Mouse (Mus musculus): ENCODE data around the gene Exoc3l4. TPM values are rescaled to one million over a fixed set of nuclear protein-coding genes. Genes with fewer than 3 reads are reported as not detected.
A peak's percentile ranks its signal among the peaks of the same experiment; 100 is the strongest.

The Exoc3l4 gene
- polyA plus RNA-seq, 1 experiment from 2014 or later, result 18.2 TPM

GRCm38 (mm10) chr12:111447898-111448760 lies 31.3 kb downstream of the Exoc3l4 start:
- Histone ChIP-seq H3K4me2 (0 out of 2 replicates have a peak overlapping the region, but pooled peaks have one; percentile 84), H3K9ac (no peak overlapping the region), H3K4me3 (no peak overlapping the region), H3K27me3 (replicated peaks) (peaks cover 66% of the 10 kb centered on the region), H3K9me3 (replicated peaks) (no peaks in the 10 kb centered on the region), H3K4me1 (peaks cover 78% of the 10 kb centered on the region), H3K36me3 (peaks cover 88% of the 10 kb centered on the region), H3K27ac (no peak overlapping the region)
- 75% methylated on average over 22 of the region's 22 CpGs for WGBS (ENCODE audit: insufficient replicate concordance)
- ATAC-seq, result no peak

DNA sequence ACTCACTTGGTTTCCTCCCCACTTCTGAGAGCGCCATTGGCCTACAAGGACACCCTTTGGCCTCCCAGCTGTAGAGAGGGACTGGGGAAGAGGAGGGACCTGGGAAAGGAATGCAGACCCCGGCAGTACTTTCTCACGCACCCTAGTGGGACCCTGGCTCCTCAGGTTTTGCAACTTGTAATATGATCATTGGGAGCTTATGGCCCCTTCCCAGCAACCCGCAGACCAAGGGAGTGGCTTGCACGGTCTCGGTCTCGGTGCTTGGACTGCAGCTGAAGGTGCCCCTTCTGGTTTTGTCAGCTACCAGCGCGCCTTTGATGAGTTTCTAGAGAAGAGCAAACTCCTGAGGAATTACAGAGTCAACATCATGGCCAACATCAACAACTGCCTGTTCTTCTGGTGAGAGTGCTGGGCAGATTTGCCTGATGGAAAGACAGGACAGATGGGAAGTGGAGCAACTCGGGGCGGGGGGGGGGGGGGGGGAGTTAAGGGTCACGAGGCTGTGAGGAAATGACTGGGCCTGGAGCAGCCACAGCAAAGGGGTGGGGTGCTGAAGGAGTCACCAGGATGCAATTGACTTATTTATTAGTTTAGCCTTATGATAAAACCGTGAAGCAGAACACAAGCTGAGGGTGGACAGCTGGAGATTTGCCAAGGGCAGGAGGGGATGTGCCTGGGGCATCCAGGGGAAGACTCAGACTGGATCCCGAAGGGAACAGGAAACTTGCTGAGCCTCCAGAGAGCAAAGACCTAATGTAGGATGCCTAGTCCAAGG lies 32.3 kb downstream of the Exoc3l4 start:
- Histone ChIP-seq H3K9ac (no peak overlapping the region), H3K4me3 (no peak overlapping the region), H3K36me3 (peaks cover 98% of the 10 kb centered on the region), H3K27ac (no peak overlapping the region), H3K9me3 (replicated peaks) (no peaks in the 10 kb centered on the region), H3K4me1 (peaks cover 76% of the 10 kb centered on the region), H3K27me3 (replicated peaks) (peaks cover 59% of the 10 kb centered on the region), H3K4me2 (no peak overlapping the region)
- WGBS (ENCODE audit: insufficient replicate concordance), result 62% methylated on average over 13 of the region's 14 CpGs
- ATAC-seq, result no peak

- no peak overlapping the region for H3K9ac ChIP-seq
- no peak overlapping the region for H3K4me2 ChIP-seq
- H3K36me3 ChIP-seq, result peaks cover 99% of the 10 kb centered on the region
- WGBS (ENCODE audit: insufficient replicate concordance), result 73% methylated on average over 6 of the region's 6 CpGs
- H3K9me3 ChIP-seq (replicated peaks), result no peaks in the 10 kb centered on the region
- no peak for ATAC-seq
- H3K4me3 ChIP-seq, result no peak overlapping the region
- H3K4me1 ChIP-seq, result peaks cover 75% of the 10 kb centered on the region
- H3K27me3 ChIP-seq (replicated peaks), result peaks cover 46% of the 10 kb centered on the region
- H3K27ac ChIP-seq, result 0 out of 2 replicates have a peak overlapping the region, but pooled peaks have one; percentile 36
These were observed 33.5 kb downstream of the Exoc3l4 start for GRCm38 (mm10) chr12:111450359-111450758.

GRCm38 (mm10) chr12:111451561-111451960 lies 34.7 kb downstream of the Exoc3l4 start:
- WGBS (ENCODE audit: insufficient replicate concordance), result 84% methylated on average over 7 of the region's 7 CpGs
- Histone ChIP-seq H3K4me2 (no peak overlapping the region), H3K9me3 (replicated peaks) (no peaks in the 10 kb centered on the region), H3K27ac (no peak overlapping the region), H3K9ac (no peak overlapping the region), H3K36me3 (peaks cover 87% of the 10 kb centered on the region), H3K4me3 (no peak overlapping the region), H3K4me1 (peaks cover 69% of the 10 kb centered on the region), H3K27me3 (replicated peaks) (peaks cover 34% of the 10 kb centered on the region)
- ATAC-seq, result no peak

DNA sequence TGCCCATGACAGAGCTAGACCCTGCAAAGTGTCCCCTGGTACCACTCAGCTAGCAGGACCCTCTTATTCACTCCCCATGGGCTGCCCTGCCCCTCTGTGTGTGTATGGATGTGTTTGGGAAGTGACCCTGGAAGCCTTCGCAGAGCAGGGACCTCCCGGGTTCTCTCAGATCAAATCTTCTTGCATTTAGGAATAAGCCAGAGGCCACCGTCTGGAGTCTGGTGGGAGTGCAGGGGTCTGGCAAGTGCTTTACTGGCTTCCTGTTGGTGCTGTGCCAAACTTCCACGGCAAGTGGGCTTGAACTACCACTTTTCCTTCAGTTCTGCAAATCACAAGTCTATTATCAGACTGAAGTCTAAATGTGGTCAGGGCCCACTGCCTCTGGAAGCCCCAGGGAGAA lies 37.2 kb downstream of the Exoc3l4 start:
- H3K4me1 ChIP-seq, result peaks cover 49% of the 10 kb centered on the region
- H3K27ac ChIP-seq, result peak overlapping the region; percentile 29; the same call in 1 of the 2 replicates
- WGBS (ENCODE audit: insufficient replicate concordance), result 59% methylated on average over 4 of the region's 4 CpGs

GRCm38 (mm10) chr12:111454543-111455280 lies 37.9 kb downstream of the Exoc3l4 start:
- peaks cover 42% of the 10 kb centered on the region for H3K4me1 ChIP-seq
- no peak overlapping the region for H3K4me3 ChIP-seq
- peaks cover 31% of the 10 kb centered on the region for H3K27me3 ChIP-seq (replicated peaks)
- H3K4me2 ChIP-seq, result no peak overlapping the region
- ATAC-seq, result no peak
- peaks cover 55% of the 10 kb centered on the region for H3K36me3 ChIP-seq
- H3K27ac ChIP-seq, result peak overlapping the region; percentile 29; the same call in 1 of the 2 replicates
- no peaks in the 10 kb centered on the region for H3K9me3 ChIP-seq (replicated peaks)
- 68% methylated on average over 10 of the region's 10 CpGs for WGBS (ENCODE audit: insufficient replicate concordance)
- H3K9ac ChIP-seq, result no peak overlapping the region

More for the DNA sequence above, 37.2 kb downstream of the Exoc3l4 start:
- no peak for ATAC-seq
- H3K36me3 ChIP-seq, result peaks cover 62% of the 10 kb centered on the region
- no peak overlapping the region for H3K4me2 ChIP-seq
- no peak overlapping the region for H3K9ac ChIP-seq
- peaks cover 29% of the 10 kb centered on the region for H3K27me3 ChIP-seq (replicated peaks)
- H3K9me3 ChIP-seq (replicated peaks), result no peaks in the 10 kb centered on the region
- no peak overlapping the region for H3K4me3 ChIP-seq

DNA sequence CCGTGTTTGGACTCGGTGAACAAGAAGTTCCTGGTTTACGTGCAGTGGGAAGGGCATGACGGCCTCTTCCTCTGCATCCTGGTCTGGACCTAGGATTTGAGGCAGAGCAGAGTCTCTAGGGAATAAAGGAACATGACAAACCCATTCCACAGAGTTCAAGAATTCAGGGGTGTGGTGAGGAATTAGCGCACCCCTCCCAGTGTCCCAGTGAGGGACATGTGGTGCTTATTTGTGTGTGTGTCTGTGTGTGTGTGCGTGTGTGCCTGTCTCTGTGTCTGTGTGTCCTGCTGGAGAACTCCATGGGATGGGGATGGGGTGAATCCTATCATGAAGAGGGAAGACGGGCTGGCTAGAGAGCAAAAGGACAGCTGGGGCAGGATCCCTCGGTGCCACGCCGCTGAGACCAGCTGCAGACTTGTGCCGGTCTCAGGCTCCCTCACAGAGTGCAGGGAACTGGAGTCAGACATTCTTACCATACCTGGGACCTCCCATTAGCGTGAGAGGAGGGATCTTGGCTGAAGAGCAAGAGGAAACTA lies 38.6 kb downstream of the Exoc3l4 start:
- Histone ChIP-seq H3K9me3 (replicated peaks) (no peaks in the 10 kb centered on the region), H3K36me3 (peaks cover 49% of the 10 kb centered on the region), H3K4me3 (no peak overlapping the region), H3K9ac (no peak overlapping the region), H3K27me3 (replicated peaks) (peaks cover 31% of the 10 kb centered on the region), H3K27ac (0 out of 2 replicates have a peak overlapping the region, but pooled peaks have one; percentile 17), H3K4me2 (no peak overlapping the region), H3K4me1 (peaks cover 36% of the 10 kb centered on the region)
- no peak for ATAC-seq
- 66% methylated on average over 12 of the region's 12 CpGs for whole genome bisulfite sequencing (ENCODE audit: insufficient replicate concordance)

DNA sequence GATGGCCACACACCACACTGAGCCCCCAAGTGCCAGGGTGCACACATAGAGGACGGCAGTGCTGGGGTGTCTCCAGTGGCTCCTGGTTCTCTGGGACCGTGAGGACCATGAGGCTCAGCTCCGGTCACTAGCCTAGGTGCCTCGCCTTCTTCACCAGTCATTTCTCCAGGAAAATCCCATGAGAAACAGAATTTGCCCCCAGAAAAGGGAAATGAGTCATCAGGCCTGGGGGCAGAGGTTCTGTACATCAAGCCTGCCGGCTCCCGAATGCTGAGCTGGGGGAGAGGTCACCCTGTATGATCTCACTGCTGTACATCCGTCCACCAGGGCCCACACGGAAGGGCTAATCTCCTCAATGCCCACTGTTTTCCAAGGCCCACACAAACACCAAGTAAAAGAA lies 39.0 kb downstream of the Exoc3l4 start:
- peaks cover 33% of the 10 kb centered on the region for H3K4me1 ChIP-seq
- H3K4me3 ChIP-seq, result no peak overlapping the region
- peaks cover 44% of the 10 kb centered on the region for H3K36me3 ChIP-seq
- no peak overlapping the region for H3K9ac ChIP-seq
- H3K9me3 ChIP-seq (replicated peaks), result no peaks in the 10 kb centered on the region
- H3K27ac ChIP-seq, result 0 out of 2 replicates have a peak overlapping the region, but pooled peaks have one; percentile 17
- 44% methylated on average over 8 of the region's 8 CpGs for WGBS (ENCODE audit: insufficient replicate concordance)
- no peak for ATAC-seq
- peaks cover 32% of the 10 kb centered on the region for H3K27me3 ChIP-seq (replicated peaks)
- no peak overlapping the region for H3K4me2 ChIP-seq

DNA sequence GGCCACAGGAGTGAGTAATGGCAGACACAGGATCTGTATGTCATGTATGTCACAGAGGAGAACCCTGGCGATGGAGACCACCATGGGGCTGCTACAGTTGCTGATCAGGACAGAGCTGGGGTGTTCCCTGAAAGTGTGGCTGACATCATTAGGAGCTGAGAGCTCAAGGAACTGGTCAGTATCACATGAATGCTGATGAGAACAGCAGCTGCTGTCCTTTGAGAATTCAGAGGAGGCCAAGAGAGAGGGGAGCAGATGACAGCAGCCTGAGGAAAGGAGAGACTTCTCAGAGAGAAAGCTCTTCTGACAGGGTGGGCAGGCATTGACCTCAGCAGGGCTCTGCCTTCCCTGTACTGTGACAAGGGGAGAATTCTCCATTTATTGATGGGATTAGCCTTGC lies 40.9 kb downstream of the Exoc3l4 start:
- H3K4me1 ChIP-seq, result peaks cover 40% of the 10 kb centered on the region
- H3K9ac ChIP-seq, result 0 out of 2 replicates have a peak overlapping the region, but pooled peaks have one; percentile 7
- H3K4me2 ChIP-seq, result no peak overlapping the region
- H3K27me3 ChIP-seq (replicated peaks), result peaks cover 43% of the 10 kb centered on the region
- no peak for ATAC-seq
- no peaks in the 10 kb centered on the region for H3K9me3 ChIP-seq (replicated peaks)
- 78% methylated on average over 1 of the region's 1 CpGs for WGBS (ENCODE audit: insufficient replicate concordance)
- no peak overlapping the region for H3K4me3 ChIP-seq
- no peak overlapping the region for H3K27ac ChIP-seq
- peaks cover 25% of the 10 kb centered on the region for H3K36me3 ChIP-seq

GRCm38 (mm10) chr12:111463570-111463969 lies 46.8 kb downstream of the Exoc3l4 start:
- Histone ChIP-seq H3K27ac (no peak overlapping the region), H3K9ac (no peak overlapping the region), H3K4me2 (no peak overlapping the region), H3K27me3 (replicated peaks) (peaks cover 55% of the 10 kb centered on the region), H3K4me1 (peaks cover 11% of the 10 kb centered on the region), H3K36me3 (no peaks in the 10 kb centered on the region), H3K4me3 (no peak overlapping the region), H3K9me3 (replicated peaks) (no peaks in the 10 kb centered on the region)
- no peak for ATAC-seq
- WGBS (ENCODE audit: insufficient replicate concordance), result 55% methylated on average over 7 of the region's 7 CpGs

DNA sequence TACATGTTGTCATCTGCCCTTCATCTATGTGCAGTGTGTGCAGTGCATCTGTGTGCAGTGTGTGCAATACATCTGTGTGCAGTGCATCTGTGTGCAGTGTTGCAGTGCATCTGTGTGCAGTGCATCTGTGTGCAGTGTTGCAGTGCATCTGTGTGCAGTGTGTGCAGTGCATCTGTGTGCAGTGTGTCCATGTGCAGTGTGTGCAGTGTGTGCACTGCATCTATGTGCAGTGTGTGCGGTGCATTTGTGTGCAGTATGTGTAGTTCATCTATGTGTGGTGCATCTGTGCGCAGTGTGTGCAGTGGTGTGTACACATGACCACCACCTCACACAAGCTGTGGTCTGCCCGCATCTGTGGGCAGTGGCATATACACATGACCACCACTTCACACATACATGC lies 49.6 kb downstream of the Exoc3l4 start:
- Histone ChIP-seq H3K36me3 (no peaks in the 10 kb centered on the region), H3K27ac (no peak overlapping the region), H3K4me1 (peaks cover 8% of the 10 kb centered on the region), H3K9ac (no peak overlapping the region), H3K4me3 (no peak overlapping the region), H3K27me3 (replicated peaks) (peaks cover 58% of the 10 kb centered on the region; the same call in 1 of the 2 replicates), H3K9me3 (replicated peaks) (no peaks in the 10 kb centered on the region), H3K4me2 (no peak overlapping the region)
- no peak for ATAC-seq
- WGBS (ENCODE audit: insufficient replicate concordance), result 81% methylated on average over 3 of the region's 3 CpGs
